Mouse (Mus musculus) embryonic facial prominence, embryonic 10.5 days (tissue): Measurements from ENCODE around the gene Gm45799. TPM values are rescaled to one million over a fixed set of nuclear protein-coding genes. Genes with fewer than 3 reads are reported as not detected.

Experiments used
- polyA plus RNA-seq: library from polyadenylated mRNA; unstranded; fragments of >200 nt; fragmentation: Nextera tagmentation; extraction: Ambion mirVana; gene quantifications from 2 replicates; pipeline ENCODE4 v1.2.1, GENCODE M21; 2016

Gene Gm45799
- polyA plus RNA-seq, 1 experiment from 2014 or later, result 13.5 TPM

Other genes starting within 250 kb of the Gm45799 start
- gene Fam160a2, start 240.5 kb upstream of the Gm45799 start, polyA plus RNA-seq, result 44.0 and 44.8 TPM in 2 replicates
- gene Cnga4, start 236.0 kb upstream of the Gm45799 start, polyA plus RNA-seq, result 0.12 TPM in 1 of 2 replicates, not detected in the other
- 0.47 and 0.87 TPM in 2 replicates for gene Cckbr, start 214.8 kb upstream of the Gm45799 start, polyA plus RNA-seq
- 17.3 and 17.7 TPM in 2 replicates for gene Cavin3, start 158.3 kb upstream of the Gm45799 start, polyA plus RNA-seq
- gene Smpd1, start 86.2 kb upstream of the Gm45799 start, polyA plus RNA-seq, result 30.3 and 33.1 TPM in 2 replicates
- gene Apbb1, start 58.9 kb upstream of the Gm45799 start, polyA plus RNA-seq, result 94.9 and 104 TPM in 2 replicates
- gene Hpx, start 40.4 kb upstream of the Gm45799 start, polyA plus RNA-seq, result 0.22 TPM in 1 of 2 replicates, not detected in the other
- gene Trim3, start 7.0 kb upstream of the Gm45799 start, polyA plus RNA-seq, result 28.8 and 34.9 TPM in 2 replicates
- gene Timm10b, start 496 bp upstream of the Gm45799 start, polyA plus RNA-seq, result 158 and 163 TPM in 2 replicates
- 61.2 and 64.1 TPM in 2 replicates for gene Arfip2, start 136 bp upstream of the Gm45799 start, polyA plus RNA-seq
- gene Dnhd1, start 10.3 kb downstream of the Gm45799 start, polyA plus RNA-seq, result 0.27 and 0.44 TPM in 2 replicates
- 214 and 219 TPM in 2 replicates for gene Ilk, start 96.0 kb downstream of the Gm45799 start, polyA plus RNA-seq
- gene Rrp8, start 96.8 kb downstream of the Gm45799 start, polyA plus RNA-seq, result 45.3 and 45.4 TPM in 2 replicates
- 154 and 163 TPM in 2 replicates for gene Taf10, start 103.8 kb downstream of the Gm45799 start, polyA plus RNA-seq
- gene Tpp1, start 111.7 kb downstream of the Gm45799 start, polyA plus RNA-seq, result 45.0 and 49.2 TPM in 2 replicates
- gene Dchs1, start 147.1 kb downstream of the Gm45799 start, polyA plus RNA-seq, result 13.7 and 14.8 TPM in 2 replicates
- gene Mrpl17, start 170.5 kb downstream of the Gm45799 start, polyA plus RNA-seq, result 329 and 340 TPM in 2 replicates